Mouse (Mus musculus): ENCODE measurements around the gene Tnrc6c.

GRCm38 (mm10) chr11:117688603-117689002 is 34.5 kb downstream of the Tnrc6c start:
- TF ChIP-seq EP300 (IDR thresholded peaks at IDR 0.05; ENCODE audit: insufficient read depth, low read depth, low read length) (no peak), POLR2A (IDR thresholded peaks at IDR 0.05; ENCODE audit: insufficient read depth, low read depth, low read length) (no peak)

Data from heart, adult 2 months (tissue).